Mouse (Mus musculus): Measurements from ENCODE around the gene Aak1.

DNA sequence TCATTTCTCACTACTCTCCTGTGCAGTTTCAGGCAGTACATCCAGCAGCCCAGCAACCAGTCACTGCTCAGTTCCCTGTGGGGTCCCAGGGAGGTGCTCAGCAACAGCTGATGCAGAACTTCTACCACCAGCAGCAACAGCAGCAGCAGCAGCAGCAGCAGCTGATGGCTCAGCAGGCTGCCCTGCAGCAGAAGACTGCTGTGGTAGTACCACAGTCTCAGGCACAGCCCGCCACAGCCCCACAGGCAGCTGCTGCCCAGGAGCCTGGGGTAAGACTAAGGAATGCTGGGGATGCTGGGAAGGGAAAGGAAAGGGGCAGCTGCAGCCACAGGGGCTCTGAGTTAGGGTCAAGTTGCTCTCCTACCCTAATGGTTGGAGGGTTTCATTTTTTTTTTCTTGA is 109.7 kb downstream of the Aak1 start:
- TF ChIP-seq POLR2A (IDR thresholded peaks at IDR 0.05; ENCODE audit: borderline replicate concordance, low read depth, low read length) (no peak), CTCF (IDR thresholded peaks at IDR 0.05; ENCODE audit: low read depth, low read length) (no peak)

Data from bone marrow macrophage, adult 2 months (primary cell).